Mouse (Mus musculus) layer of hippocampus, adult 18-20 months (tissue): ENCODE data around the gene Olfr187. TPM values are rescaled to one million over a fixed set of nuclear protein-coding genes. Genes with fewer than 3 reads are reported as not detected.
"Not testable (repeated sequence)": the region's sequence is repeated elsewhere in the genome, so short reads cannot be mapped to it uniquely, and the experiment has no call there.

Source experiments
- DNase-seq, 2 experiments: peaks; one replicate each; pipeline ENCODE4 v3.0.0; 2022; ENCODE audit warnings: low spot score in 2 of 2
- long read RNA-seq: library from polyadenylated mRNA; stranded (forward); transcript quantifications from one replicate; pipeline ENCODE4 v2.0.0, GENCODE M21; 2021
- total RNA-seq, 2 experiments: library from RNA; stranded (reverse); gene quantifications; 2 replicates each; pipeline ENCODE4 v1.2.3; 2021

Olfr187 gene
- not detected for total RNA-seq
- long read RNA-seq: 0 reads

DNA sequence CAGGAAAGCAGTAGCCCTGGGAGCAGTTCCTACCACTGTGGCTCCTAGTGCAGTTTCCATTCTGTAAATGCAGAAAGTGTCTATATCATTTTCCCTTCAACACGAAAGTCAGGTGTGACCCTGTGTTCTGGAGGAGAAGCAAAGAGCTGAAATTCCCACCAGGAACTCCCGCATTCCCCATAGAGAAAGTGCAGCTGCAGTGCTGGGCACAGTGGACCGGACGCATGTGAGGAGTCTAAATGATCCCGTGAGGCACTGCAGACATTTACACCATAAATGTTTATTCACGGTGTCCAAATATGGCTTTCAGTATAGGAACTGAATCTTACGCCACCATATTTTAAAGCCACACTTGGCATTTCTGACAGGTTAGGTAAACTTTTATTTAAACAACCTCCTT lies at the start of gene Olfr187:
Olfr187 (minus strand) TSS at position 58 of the 400 bp plus-strand sequence.
- DNase-seq: no peak

- not testable (repeated sequence) for DNase-seq
Measured at GRCm38 (mm10) chr16:59081113-59081512, 41.5 kb upstream of the Olfr187 start.

DNA sequence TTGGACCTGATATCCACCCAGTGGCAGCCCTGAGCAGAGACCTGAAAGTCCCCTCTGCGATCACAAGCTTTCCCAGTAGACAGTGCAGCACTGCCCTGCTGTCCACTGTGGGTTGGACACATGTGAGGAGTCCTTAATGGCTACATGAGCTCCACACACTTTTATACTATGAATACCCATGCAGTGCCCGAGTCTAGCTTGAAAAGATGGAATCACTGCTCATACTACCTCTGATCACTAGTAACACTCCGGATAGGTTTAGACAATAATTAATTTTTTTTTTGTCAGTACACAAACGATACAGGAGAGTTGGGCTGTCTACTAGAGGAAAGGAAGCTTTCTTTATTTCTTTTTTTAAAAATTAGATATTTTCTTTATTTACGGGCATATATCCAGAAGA lies 38.3 kb upstream of the Olfr187 start, which contains the start of gene Olfr190:
Olfr190 (minus strand) TSS at position 101 of the 400 bp plus-strand sequence.
- no peak for DNase-seq

DNA sequence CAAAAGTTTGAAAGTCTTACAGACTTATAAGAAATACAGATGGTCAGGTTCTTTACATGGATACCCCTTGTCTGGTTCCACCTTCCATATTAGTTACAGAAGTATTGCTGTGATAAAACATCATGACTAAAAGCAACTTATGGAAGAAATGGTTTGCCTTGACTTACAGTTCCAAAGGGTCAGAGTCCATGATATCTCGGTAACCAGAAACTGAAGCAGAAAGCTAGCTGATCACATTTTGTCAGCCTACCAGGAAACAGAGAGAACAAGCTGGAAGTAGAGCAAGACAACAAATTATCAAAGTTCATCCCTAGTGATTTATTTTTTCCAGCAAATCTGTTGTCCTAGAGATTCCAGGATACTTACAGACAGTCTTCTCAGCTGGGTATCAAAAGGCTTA lies 34.0 kb upstream of the Olfr187 start:
- no peak for DNase-seq

DNA sequence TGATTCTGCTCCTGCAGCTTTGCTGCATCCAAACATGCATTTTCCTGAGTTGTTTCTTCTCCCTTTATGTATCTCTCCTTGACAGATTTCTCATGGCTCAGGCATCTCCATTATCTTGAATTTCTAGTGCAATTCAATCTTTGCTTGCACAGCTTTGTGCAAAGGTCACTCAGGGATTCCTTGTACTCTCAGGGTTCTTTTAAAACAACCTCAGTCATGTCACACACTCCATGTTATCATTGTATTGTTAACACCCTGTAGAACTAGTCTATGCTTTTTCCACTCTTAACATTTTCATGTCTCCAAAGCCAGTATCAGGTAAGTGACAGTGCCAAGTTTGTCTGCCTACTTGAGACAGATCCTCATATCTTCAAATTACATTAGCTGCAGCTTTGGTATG lies 32.2 kb upstream of the Olfr187 start:
- DNase-seq: no peak

- not testable (repeated sequence) for DNase-seq
Measured at GRCm38 (mm10) chr16:59062411-59062810, 22.8 kb upstream of the Olfr187 start.

GRCm38 (mm10) chr16:59049286-59049685 lies 9.7 kb upstream of the Olfr187 start:
- not testable (repeated sequence) for DNase-seq

DNA sequence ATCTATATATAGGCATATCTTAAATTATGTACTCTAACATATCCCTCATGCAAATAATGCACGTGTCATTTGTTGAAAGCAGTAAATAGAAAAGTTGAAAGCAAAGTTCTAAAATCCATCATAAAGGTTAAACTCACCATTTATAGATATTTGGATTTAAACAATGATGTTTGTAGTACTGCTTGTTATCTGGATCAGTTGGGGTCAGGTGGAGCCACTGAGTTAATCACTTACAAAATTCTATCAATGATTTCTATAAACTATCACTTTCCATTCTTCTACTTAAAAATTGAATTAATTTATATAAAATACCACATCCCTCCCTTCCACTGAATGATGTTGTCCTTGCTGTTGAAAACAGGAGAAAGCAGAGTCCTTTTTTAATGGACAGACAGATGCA lies 9.3 kb upstream of the Olfr187 start:
- no peak for DNase-seq

GRCm38 (mm10) chr16:59047579-59047978 lies 8.0 kb upstream of the Olfr187 start:
- no peak for DNase-seq

DNA sequence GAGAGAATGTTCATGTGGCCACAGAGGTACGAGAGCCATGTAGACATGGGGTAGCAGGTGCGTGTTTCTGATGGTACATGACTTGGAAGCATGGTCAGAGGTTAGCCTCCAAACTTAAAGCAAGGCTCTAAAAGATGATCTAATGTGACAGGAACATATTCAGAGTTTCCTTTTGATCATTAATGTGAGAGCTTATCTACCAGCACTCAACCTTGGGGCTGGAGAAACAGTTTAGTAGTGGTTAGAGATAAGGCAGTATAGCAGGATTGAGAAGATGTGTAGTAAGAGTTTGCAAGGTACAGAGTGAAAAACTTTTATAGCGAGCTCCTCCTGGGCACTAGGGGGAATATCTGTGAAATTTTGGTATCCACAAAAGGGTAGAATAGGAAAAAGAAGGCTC lies 6.3 kb upstream of the Olfr187 start:
- no peak for DNase-seq

DNA sequence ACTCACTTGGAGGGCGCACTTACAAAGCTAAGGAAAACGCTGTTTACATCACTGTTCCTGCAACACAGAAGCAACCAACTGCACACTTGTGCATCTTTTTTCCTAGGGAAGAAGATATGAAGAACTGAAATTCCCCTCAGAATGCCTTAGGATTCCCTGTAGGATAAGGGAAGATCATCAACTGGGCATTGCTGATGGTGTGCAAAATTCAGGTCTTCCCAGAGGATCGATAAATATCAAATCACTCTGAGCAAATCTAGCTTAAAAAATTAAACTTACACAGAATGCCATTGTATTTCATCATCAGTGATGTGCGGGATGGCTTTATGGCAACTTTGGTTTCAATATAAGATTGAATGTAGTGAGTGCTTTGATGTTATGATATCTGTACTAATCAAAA lies 9.4 kb downstream of the Olfr187 start, which contains the start of gene Olfr186:
Olfr186 (minus strand) TSS at position 101 of the 400 bp plus-strand sequence.
- no peak for DNase-seq

DNA sequence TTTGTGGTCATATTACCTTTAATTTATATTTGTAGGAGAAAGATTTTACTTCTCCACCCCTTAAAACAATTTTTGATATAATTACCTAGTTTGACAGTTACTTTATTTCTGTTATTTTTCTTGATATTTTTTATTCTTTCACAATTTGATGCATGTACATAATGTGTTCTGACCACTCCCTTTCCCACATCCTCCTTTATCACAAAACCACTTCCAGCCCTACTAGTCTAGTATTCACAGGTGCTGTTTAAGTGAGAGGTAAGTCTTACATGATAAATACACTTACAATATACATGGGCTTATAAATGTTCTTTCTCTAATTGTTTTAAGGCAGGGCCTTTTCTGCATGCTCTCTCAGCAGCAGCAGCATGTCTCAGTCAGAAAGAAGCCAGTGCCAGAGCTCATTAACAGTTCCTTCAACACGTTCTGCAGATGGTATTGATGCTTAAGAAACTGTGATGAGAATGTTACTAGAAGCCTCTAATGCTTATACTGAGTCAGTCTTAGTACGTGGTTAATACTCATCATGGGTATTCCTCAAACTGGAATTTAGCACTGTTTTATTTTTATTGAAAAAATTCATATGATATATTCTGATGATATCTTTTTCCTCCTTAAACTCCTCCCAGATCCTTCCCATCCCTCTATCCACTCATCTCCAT lies 26.1 kb downstream of the Olfr187 start:
- no peak for DNase-seq

DNA sequence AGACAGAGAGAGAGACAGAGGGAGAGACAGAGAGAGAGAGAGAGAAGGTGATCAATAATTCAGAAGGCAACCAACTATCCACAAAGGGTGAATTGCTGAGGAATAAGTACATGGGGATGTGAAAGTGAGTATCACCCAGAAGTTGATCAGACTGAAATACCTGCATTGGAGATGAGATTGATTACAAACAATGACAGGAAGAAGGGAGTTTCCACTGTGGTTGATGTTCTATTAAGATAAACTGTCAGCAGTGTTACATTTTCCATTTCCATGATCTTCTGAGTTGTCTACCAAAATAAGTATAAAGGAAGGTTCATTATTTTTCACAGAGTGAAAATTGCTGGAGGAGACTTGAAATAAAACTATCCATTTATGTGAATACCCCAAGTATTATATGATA lies 32.4 kb downstream of the Olfr187 start:
- no peak for DNase-seq

GRCm38 (mm10) chr16:58995057-58995456 lies 44.5 kb downstream of the Olfr187 start, which contains the start of gene Olfr183:
Gene Olfr183 (plus strand): TSS chr16:58995357.
- no peak for DNase-seq

Other genes starting within 250 kb of the Olfr187 start
- gene Olfr173, start 239.5 kb downstream of the Olfr187 start, total RNA-seq: not detected
- not detected for gene Olfr175-ps1, start 213.0 kb downstream of the Olfr187 start, total RNA-seq
- not detected for gene Olfr177, start 165.0 kb downstream of the Olfr187 start, total RNA-seq
- not detected for gene Olfr178, start 147.7 kb downstream of the Olfr187 start, total RNA-seq
- not detected for gene Olfr181, start 111.0 kb downstream of the Olfr187 start, total RNA-seq
- gene Olfr180, start 110.4 kb downstream of the Olfr187 start, total RNA-seq: not detected
- not detected for gene Olfr183, start 44.4 kb downstream of the Olfr187 start, total RNA-seq
- gene Olfr186, start 9.5 kb downstream of the Olfr187 start, total RNA-seq: not detected
- not detected for gene Olfr190, start 38.2 kb upstream of the Olfr187 start, total RNA-seq
- not detected for gene Olfr191, start 50.1 kb upstream of the Olfr187 start, total RNA-seq
- not detected for gene Olfr193, start 72.1 kb upstream of the Olfr187 start, total RNA-seq
- gene Olfr194, start 81.3 kb upstream of the Olfr187 start, total RNA-seq: not detected
- not detected for gene Olfr195, start 107.3 kb upstream of the Olfr187 start, total RNA-seq
- gene Olfr196, start 130.7 kb upstream of the Olfr187 start, total RNA-seq: not detected
- gene Olfr198, start 163.8 kb upstream of the Olfr187 start, total RNA-seq: not detected
- gene Olfr199, start 180.0 kb upstream of the Olfr187 start, total RNA-seq: not detected
- gene Olfr201, start 232.9 kb upstream of the Olfr187 start, total RNA-seq: not detected
- not detected for gene Olfr202, start 247.0 kb upstream of the Olfr187 start, total RNA-seq